Mouse (Mus musculus) CH12.LX (cell line): ENCODE results near the gene Gdpd1. TPM values are rescaled to one million over a fixed set of nuclear protein-coding genes. Genes with fewer than 3 reads are reported as not detected.

Experiments
- DNase-seq: peaks from one replicate; pipeline ENCODE4 v3.0.0-alpha.2; 2013; ENCODE audit errors: extremely low read depth
- H3K27ac ChIP-seq: 2 replicates; pipeline ENCODE4 v1.5.1; 2012; ENCODE audit warnings: low read depth, mild to moderate bottlenecking, control low read depth, moderate library complexity; ENCODE audit not compliant: insufficient read depth
- H3K27me3 ChIP-seq: replicated peaks from 2 replicates; pipeline ENCODE3; 2012; ENCODE audit warnings: inconsistent platforms
- H3K36me3 ChIP-seq, 2 experiments: replicated peaks in 1 of 2; 2 replicates each; pipeline versions ENCODE3 to v1.6.1; 2012; ENCODE audit warnings: inconsistent platforms in 1 of 2, low read length in 1 of 2, mild to moderate bottlenecking in 1 of 2, mixed read lengths in 1 of 2, moderate library complexity in 1 of 2; ENCODE audit not compliant: control insufficient read depth in 1 of 2, insufficient read depth in 1 of 2
- H3K4me1 ChIP-seq, 2 experiments: 2 replicates each; pipeline ENCODE4 v1.6.1; 2012; ENCODE audit warnings: inconsistent platforms in 1 of 2, moderate library complexity in 1 of 2; ENCODE audit not compliant: insufficient read depth in 2 of 2, control insufficient read depth in 1 of 2
- H3K4me2 ChIP-seq: 2 replicates; pipeline ENCODE4 v1.6.1; 2012; ENCODE audit warnings: low read depth, mild to moderate bottlenecking, control low read depth; ENCODE audit not compliant: poor library complexity, insufficient read depth, severe bottlenecking
- H3K4me3 ChIP-seq, 3 experiments: fragments of 150-350 bp in 1 of 3; sonication (generic) in 1 of 3; replicated peaks in 1 of 3; 2 replicates each; pipeline versions ENCODE3 to v1.5.1; 2011 to 2012; ENCODE audit warnings: low read depth in 2 of 3, low read length in 2 of 3, mild to moderate bottlenecking in 2 of 3, moderate library complexity in 2 of 3, control low read depth in 1 of 3, improper control_type of control experiment in 1 of 3, inconsistent platforms in 1 of 3, mixed read lengths in 1 of 3; ENCODE audit not compliant: poor library complexity in 1 of 3
- H3K79me2 ChIP-seq: replicated peaks from 2 replicates; pipeline ENCODE4 v1.6.1; 2012; ENCODE audit warnings: mild to moderate bottlenecking, moderate library complexity; ENCODE audit not compliant: control insufficient read depth, poor library complexity, insufficient read depth, severe bottlenecking; ENCODE audit errors: extremely low read depth
- H3K9ac ChIP-seq: 2 replicates; pipeline ENCODE4 v1.6.1; 2012; ENCODE audit warnings: low read depth, mild to moderate bottlenecking, control low read depth, moderate library complexity; ENCODE audit not compliant: insufficient read depth
- H3K9me3 ChIP-seq: replicated peaks from 2 replicates; pipeline ENCODE3; 2012; ENCODE audit warnings: low read length, inconsistent platforms, mixed read lengths
- CTCF ChIP-seq, 2 experiments: IDR thresholded peaks in 1 of 2; conservative IDR thresholded peaks in 1 of 2; 2 replicates each; pipeline ENCODE4 v1.5.1; 2011 to 2012; ENCODE audit warnings: low read depth in 2 of 2, low read length in 2 of 2, improper control_type of control experiment in 1 of 2, inconsistent platforms in 1 of 2, mild to moderate bottlenecking in 1 of 2, moderate library complexity in 1 of 2
- ELF1 ChIP-seq: IDR thresholded peaks from 2 replicates; pipeline ENCODE4 v1.6.1; 2014; ENCODE audit warnings: low read depth, mild to moderate bottlenecking, inconsistent platforms, low read length, improper control_type of control experiment
- EP300 ChIP-seq: IDR thresholded peaks from 2 replicates; pipeline ENCODE4 v1.6.1; 2011; ENCODE audit warnings: low read length, improper control_type of control experiment
- ETS1 ChIP-seq: conservative IDR thresholded peaks from 2 replicates; pipeline ENCODE4 v1.6.1; 2012; ENCODE audit warnings: low read depth, mild to moderate bottlenecking, inconsistent platforms, low read length, improper control_type of control experiment, moderate library complexity
- GABPA ChIP-seq: IDR thresholded peaks from 2 replicates; pipeline ENCODE4 v1.6.1; 2012; ENCODE audit warnings: low read depth, low read length, improper control_type of control experiment, inconsistent platforms; ENCODE audit not compliant: insufficient replicate concordance
- HCFC1 ChIP-seq: IDR thresholded peaks from 2 replicates; pipeline ENCODE4 v1.6.1; 2012; ENCODE audit warnings: low read depth, mild to moderate bottlenecking, inconsistent platforms, low read length, improper control_type of control experiment
- IRF4 ChIP-seq: IDR thresholded peaks from 2 replicates; pipeline ENCODE4 v1.6.1; 2014; ENCODE audit warnings: low read depth, mild to moderate bottlenecking, inconsistent platforms, low read length, improper control_type of control experiment
- JUN ChIP-seq: IDR thresholded peaks from 2 replicates; pipeline ENCODE4 v1.6.1; 2011; ENCODE audit warnings: low read depth, mild to moderate bottlenecking, low read length, improper control_type of control experiment, moderate library complexity; ENCODE audit not compliant: insufficient read depth
- JUND ChIP-seq: conservative IDR thresholded peaks from 2 replicates; pipeline ENCODE4 v1.6.1; 2011; ENCODE audit warnings: low read depth, low read length, improper control_type of control experiment
- KAT2A ChIP-seq: IDR thresholded peaks from 2 replicates; pipeline ENCODE4 v1.6.1; 2012; ENCODE audit warnings: low read length, improper control_type of control experiment, inconsistent platforms; ENCODE audit not compliant: insufficient replicate concordance
- MAFK ChIP-seq: IDR thresholded peaks from 2 replicates; pipeline ENCODE4 v1.6.1; 2011; ENCODE audit warnings: low read length, improper control_type of control experiment; ENCODE audit not compliant: insufficient replicate concordance
- MAX ChIP-seq: IDR thresholded peaks from 2 replicates; pipeline ENCODE4 v1.6.1; 2011; ENCODE audit warnings: low read length, improper control_type of control experiment
- MEF2A ChIP-seq: IDR thresholded peaks from 2 replicates; pipeline ENCODE4 v1.6.1; 2014; ENCODE audit warnings: low read depth, mild to moderate bottlenecking, inconsistent platforms, low read length, improper control_type of control experiment, borderline replicate concordance
- MXI1 ChIP-seq: IDR thresholded peaks from 2 replicates; pipeline ENCODE4 v1.6.1; 2011; ENCODE audit warnings: mild to moderate bottlenecking, low read depth, low read length, improper control_type of control experiment
- MYC ChIP-seq: IDR thresholded peaks from 2 replicates; pipeline ENCODE4 v1.6.1; 2011; ENCODE audit warnings: low read depth, mild to moderate bottlenecking, improper control_type of control experiment, low read length
- NRF1 ChIP-seq: IDR thresholded peaks from 2 replicates; pipeline ENCODE4 v1.6.1; 2014; ENCODE audit warnings: low read depth, mild to moderate bottlenecking, inconsistent platforms, low read length, improper control_type of control experiment, moderate library complexity
- PAX5 ChIP-seq: IDR thresholded peaks from 2 replicates; pipeline ENCODE4 v1.6.1; 2012; ENCODE audit warnings: low read length, inconsistent platforms, mixed read lengths
- POLR2A ChIP-seq: IDR thresholded peaks from 2 replicates; pipeline ENCODE4 v1.6.1; 2011; ENCODE audit warnings: low read depth, mild to moderate bottlenecking, improper control_type of control experiment, low read length
- RCOR1 ChIP-seq: conservative IDR thresholded peaks from 2 replicates; pipeline ENCODE4 v1.6.1; 2012; ENCODE audit warnings: low read depth, mild to moderate bottlenecking, inconsistent platforms, low read length, improper control_type of control experiment
- SMC3 ChIP-seq: IDR thresholded peaks from 2 replicates; pipeline ENCODE4 v1.6.1; 2011; ENCODE audit warnings: low read depth, low read length, improper control_type of control experiment
- TBP ChIP-seq: conservative IDR thresholded peaks from 2 replicates; pipeline ENCODE4 v1.6.1; 2011; ENCODE audit warnings: low read depth, low read length, improper control_type of control experiment
- UBTF ChIP-seq: IDR thresholded peaks from 2 replicates; pipeline ENCODE4 v1.6.1; 2012; ENCODE audit warnings: low read depth, mild to moderate bottlenecking, inconsistent platforms, low read length, improper control_type of control experiment, moderate library complexity
- USF1 ChIP-seq: IDR thresholded peaks from 2 replicates; pipeline ENCODE4 v1.6.1; 2014; ENCODE audit warnings: low read depth, mild to moderate bottlenecking, inconsistent platforms, low read length, improper control_type of control experiment
- ZC3H11A ChIP-seq: IDR thresholded peaks from 2 replicates; pipeline ENCODE4 v1.6.1; 2012; ENCODE audit warnings: low read depth, mild to moderate bottlenecking, inconsistent platforms, low read length, improper control_type of control experiment
- ZMIZ1 ChIP-seq: IDR thresholded peaks from 2 replicates; pipeline ENCODE4 v1.6.1; 2012; ENCODE audit warnings: low read depth, mild to moderate bottlenecking, inconsistent platforms, low read length, improper control_type of control experiment
- ZNF384 ChIP-seq: IDR thresholded peaks from 2 replicates; pipeline ENCODE4 v1.6.1; 2012; ENCODE audit warnings: low read depth, low read length, improper control_type of control experiment, inconsistent platforms
- dilution Hi-C: fragments of 300-500 bp; cut with MboI; formaldehyde crosslinking; loops from 2 replicates; pipeline ENCODE4 v1.14.3; 2020; ENCODE audit warnings: low sequenced_read_pairs; ENCODE audit not compliant: extremely low pct_unique_long_range_greater_than_20kb, extremely low pct_ligation_motif_present
- in situ Hi-C: fragments of 300-500 bp; cut with MboI; formaldehyde crosslinking; loops from 3 replicates; pipeline ENCODE4 v1.14.3; 2019; ENCODE audit warnings: low sequenced_read_pairs, low pct_ligation_motif_present, low pct_unique_long_range_greater_than_20kb, mixed read lengths
- polyA plus RNA-seq: library from polyadenylated mRNA; unstranded; fragments of >175 nt; gene quantifications from 2 replicates; pipeline ENCODE4 v1.2.1, GENCODE M21; 2012; ENCODE audit warnings: low read depth; ENCODE audit not compliant: insufficient read length
- total RNA-seq, 2 experiments: library from RNA; depleted of rRNA; stranded (reverse); fragments of 300-350 nt in 1 of 2; fragments of >200 nt in 1 of 2; gene quantifications; 2 replicates each; pipeline ENCODE4 v1.2.3; 2012 to 2014

Gdpd1 gene
- total and polyA plus RNA-seq, 3 experiments, result 2.3 to 3.9 (median 2.7) TPM

DNA sequence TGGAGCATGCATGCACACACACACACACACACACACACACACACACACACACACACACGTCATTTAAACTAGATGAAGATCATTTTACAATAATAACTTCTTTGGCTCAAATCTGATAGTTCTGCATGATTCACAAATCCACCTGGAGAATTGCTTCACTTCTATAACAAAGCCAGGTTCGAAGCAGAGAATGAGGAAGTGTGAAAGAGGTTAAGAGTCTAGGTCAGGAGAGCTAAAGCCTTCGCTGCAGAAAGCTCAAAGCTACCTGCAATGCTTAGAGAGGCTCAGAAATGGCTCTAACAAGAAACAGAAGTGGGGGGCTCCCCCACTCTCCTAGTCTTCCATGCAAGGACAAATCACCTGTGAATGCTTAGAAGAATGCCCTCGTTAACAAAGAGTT, 55.8 kb downstream of the Gdpd1 start:
- no peak for TF ChIP-seq POLR2A
- TF ChIP-seq IRF4, result peak; percentile 50; the same call in 1 of the 2 replicates
- TF ChIP-seq GABPA, result no peak
- TF ChIP-seq EP300, result peak; percentile 34; the same call in 1 of the 2 replicates
- no peak overlapping the region for H3K27ac ChIP-seq
- H3K4me2 ChIP-seq, result peak overlapping the region; percentile 2; the same call in 1 of the 2 replicates
- H3K36me3 ChIP-seq, result no peaks in the 10 kb centered on the region
- H3K4me3 ChIP-seq, result no peak overlapping the region
- in situ Hi-C loops (no loop called here), dilution Hi-C loops (no loop called here)
- peaks cover 3% of the 10 kb centered on the region for H3K9me3 ChIP-seq
- DNase-seq, result no peak
- no peak overlapping the region for H3K9ac ChIP-seq
- H3K27me3 ChIP-seq, result no peaks in the 10 kb centered on the region
- H3K4me1 ChIP-seq, result peaks cover 10 to 17% of the 10 kb centered on the region in 2 experiments; a peak in 3 of 4 replicates
- no peaks in the 10 kb centered on the region for H3K79me2 ChIP-seq

- H3K9ac ChIP-seq, result no peak overlapping the region
- H3K36me3 ChIP-seq, result no peaks in the 10 kb centered on the region
- H3K4me2 ChIP-seq, result no peak overlapping the region
- H3K79me2 ChIP-seq, result no peaks in the 10 kb centered on the region
- DNase-seq, result no peak
- no peaks in the 10 kb centered on the region for H3K9me3 ChIP-seq
- in situ Hi-C loops (no loop called here), dilution Hi-C loops (no loop called here)
- no peak overlapping the region for H3K27ac ChIP-seq
- H3K4me3 ChIP-seq, result no peak overlapping the region
- TF ChIP-seq MAX (no peak), HCFC1 (no peak), ZNF384 (no peak), NRF1 (no peak), MEF2A (no peak), PAX5 (no peak), MAFK (no peak), MXI1 (no peak), ZMIZ1 (no peak), UBTF (no peak), SMC3 (no peak), MYC (no peak)
- H3K4me1 ChIP-seq, result peaks cover 10 to 17% of the 10 kb centered on the region in 2 experiments; a peak in 3 of 4 replicates
- no peaks in the 10 kb centered on the region for H3K27me3 ChIP-seq
These were observed 58.2 kb downstream of the Gdpd1 start for GRCm38 (mm10) chr11:87015691-87016090.

GRCm38 (mm10) chr11:87010476-87010875, 63.4 kb downstream of the Gdpd1 start:
- no peaks in the 10 kb centered on the region for H3K36me3 ChIP-seq
- no peak overlapping the region for H3K4me3 ChIP-seq
- H3K4me1 ChIP-seq, result peaks cover 7 to 13% of the 10 kb centered on the region in 2 experiments; a peak in 3 of 4 replicates
- no peaks in the 10 kb centered on the region for H3K79me2 ChIP-seq
- no peaks in the 10 kb centered on the region for H3K9me3 ChIP-seq
- H3K4me2 ChIP-seq, result peak overlapping the region; percentile 54; the same call in 1 of the 2 replicates
- in situ Hi-C loops (no loop called here), dilution Hi-C loops (no loop called here)
- H3K9ac ChIP-seq, result 0 out of 2 replicates have a peak overlapping the region, but pooled peaks have one; percentile 6
- no peaks in the 10 kb centered on the region for H3K27me3 ChIP-seq
- peak; percentile 60 for DNase-seq
- no peak overlapping the region for H3K27ac ChIP-seq
- TF ChIP-seq CTCF (conservative IDR thresholded peaks at IDR 0.05 in 1 of 2, IDR thresholded peaks at IDR 0.05 in 1 of 2; ENCODE audit: low read depth in 2 of 2, low read length in 2 of 2) (peak; percentile 87 to 91), JUN (no peak), GABPA (no peak), HCFC1 (no peak), MAX (no peak), ELF1 (no peak), USF1 (no peak), RCOR1 (no peak), ZC3H11A (peak; percentile 65; the same call in 1 of the 2 replicates), TBP (no peak), KAT2A (no peak), SMC3 (peak; percentile 90), ZMIZ1 (no peak), ZNF384 (0 out of 2 replicates have a peak, but pooled peaks have one; percentile 17), JUND (peak; percentile 58; the same call in 1 of the 2 replicates), UBTF (no peak), ETS1 (no peak), MEF2A (no peak)
